Mouse (Mus musculus): ENCODE measurements around the gene Arl4d.
A peak's percentile ranks its signal among the peaks of the same experiment; 100 is the strongest.
"Not testable (repeated sequence)": the region's sequence is repeated elsewhere in the genome, so short reads cannot be mapped to it uniquely, and the experiment has no call there.

Gene Arl4d

DNA sequence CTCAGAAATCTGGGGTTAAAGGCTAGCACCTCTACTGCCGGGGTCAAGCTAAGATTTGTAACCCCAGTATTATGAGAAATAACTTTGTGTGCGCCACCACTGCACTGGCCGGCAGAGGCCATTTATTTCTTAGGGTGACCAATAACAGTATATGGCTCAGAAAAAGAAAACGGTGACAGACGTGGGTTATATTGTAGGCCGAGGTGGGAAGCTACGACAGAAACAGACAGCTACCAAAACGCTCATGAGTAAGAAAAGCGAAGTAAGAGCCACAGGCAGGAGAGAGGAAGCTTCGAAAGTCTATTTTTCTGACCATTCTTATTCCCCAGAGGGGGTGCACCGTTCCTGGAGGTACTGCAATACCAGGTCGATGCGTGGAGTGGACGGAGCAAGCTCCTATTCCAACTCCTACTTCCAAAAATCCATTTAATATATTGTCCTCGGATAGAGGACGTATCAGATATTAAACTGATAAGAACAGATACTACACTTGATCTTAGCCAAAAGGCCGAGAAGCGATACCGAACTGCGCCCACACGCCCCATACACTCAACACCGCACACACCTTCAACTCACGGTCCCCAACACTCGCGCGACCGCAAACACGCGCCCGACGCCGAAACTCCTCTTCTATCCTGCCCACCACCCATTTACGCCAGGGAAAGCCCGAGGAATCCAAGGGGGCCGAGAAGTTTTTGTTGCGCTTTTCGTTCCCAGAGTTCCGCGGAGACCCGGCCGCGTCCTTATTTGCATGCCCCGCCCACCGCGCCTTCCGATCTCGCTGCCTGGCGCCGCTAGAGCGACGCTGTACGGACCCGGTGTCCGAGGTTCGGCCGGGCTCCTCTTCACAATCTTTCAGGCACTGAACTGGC is 19.7 kb upstream of the Arl4d start:
- peak; percentile 88 for DNase-seq (ENCODE audit: extremely low read depth, insufficient read length, low spot score)

DNA sequence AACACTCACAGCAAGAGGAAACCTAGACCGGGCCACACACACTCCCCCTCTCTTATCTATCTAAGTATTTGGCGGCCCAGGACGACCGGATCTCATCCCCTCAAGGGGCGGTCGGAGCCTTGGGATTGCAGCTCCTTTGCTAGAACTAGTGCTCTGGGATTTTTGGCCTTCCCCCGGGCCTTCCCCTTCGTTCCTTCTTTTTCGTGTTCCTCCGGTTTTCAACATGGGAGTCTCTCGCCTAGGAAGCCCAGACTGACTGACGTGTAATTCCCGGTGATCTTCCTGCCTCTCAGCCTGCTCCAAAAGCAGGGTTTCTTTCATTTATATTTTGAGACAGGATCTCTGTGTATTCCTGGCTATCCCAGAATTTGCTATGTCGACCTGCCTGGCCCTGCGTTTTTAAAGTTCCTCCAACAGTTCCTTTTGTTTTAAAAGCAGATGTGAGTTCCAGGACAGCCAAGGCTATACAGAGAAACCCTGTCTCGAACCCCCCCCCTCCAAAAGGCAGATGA is 19.0 kb upstream of the Arl4d start:
- DNase-seq (ENCODE audit: extremely low read depth, insufficient read length, low spot score): not testable (repeated sequence)

DNA sequence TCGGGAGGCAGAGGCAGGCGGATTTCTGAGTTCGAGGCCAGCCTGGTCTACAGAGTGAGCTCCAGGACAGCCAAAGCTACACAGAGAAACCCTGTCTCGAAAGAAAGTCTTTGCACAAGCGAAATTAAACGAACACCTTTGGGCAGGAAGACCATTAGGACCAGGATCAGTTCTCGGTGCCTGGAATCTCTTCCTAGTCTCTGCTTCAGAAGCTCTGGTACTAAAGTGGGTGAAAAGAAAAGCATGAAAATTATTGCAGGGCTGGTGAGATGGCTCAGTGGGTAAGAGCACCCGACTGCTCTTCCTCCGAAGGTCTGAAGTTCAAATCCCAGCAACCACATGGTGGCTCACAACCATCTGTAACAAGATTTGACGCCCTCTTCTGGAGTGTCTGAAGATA is 18.2 kb upstream of the Arl4d start:
- DNase-seq (ENCODE audit: extremely low read depth, insufficient read length, low spot score): not testable (repeated sequence)

DNA sequence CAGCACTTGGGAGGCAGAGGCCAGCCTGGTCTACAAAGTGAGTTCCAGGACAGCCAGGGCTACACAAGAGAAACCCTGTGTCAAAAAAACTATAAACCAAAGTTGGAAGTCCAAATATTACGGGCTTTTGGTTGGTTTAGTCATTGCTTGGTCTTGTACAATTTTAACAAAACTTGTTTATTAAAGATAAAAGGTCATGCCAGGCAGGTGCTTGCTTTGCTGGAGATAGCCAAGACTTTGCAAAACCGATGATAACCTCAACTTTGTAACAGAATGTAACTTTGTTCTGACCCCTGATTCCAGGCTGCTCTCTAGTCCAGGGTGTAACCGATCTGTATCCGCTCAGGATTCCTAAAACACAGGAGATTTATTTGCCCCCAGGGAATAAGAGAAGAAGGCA is 9.0 kb upstream of the Arl4d start:
- DNase-seq (ENCODE audit: extremely low read depth, insufficient read length, low spot score): no peak

DNA sequence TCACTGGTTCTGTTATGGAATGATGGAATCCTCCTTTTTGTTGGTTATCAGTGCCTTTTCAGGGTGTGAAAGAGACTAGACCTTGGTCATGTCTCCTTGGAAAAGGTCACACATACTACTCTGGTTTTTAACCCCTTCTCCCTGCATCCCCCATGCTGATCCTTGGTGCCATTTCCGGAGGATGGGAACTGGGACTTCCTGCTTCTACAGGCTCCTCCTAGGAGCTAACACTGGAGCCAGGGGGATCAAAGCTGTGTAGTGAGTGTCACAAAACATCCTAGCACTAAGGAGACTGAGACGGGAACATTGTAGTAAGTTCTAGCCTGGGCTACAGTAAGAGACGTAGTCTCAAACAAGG is 7.8 kb upstream of the Arl4d start:
- DNase-seq (ENCODE audit: extremely low read depth, insufficient read length, low spot score): no peak

DNA sequence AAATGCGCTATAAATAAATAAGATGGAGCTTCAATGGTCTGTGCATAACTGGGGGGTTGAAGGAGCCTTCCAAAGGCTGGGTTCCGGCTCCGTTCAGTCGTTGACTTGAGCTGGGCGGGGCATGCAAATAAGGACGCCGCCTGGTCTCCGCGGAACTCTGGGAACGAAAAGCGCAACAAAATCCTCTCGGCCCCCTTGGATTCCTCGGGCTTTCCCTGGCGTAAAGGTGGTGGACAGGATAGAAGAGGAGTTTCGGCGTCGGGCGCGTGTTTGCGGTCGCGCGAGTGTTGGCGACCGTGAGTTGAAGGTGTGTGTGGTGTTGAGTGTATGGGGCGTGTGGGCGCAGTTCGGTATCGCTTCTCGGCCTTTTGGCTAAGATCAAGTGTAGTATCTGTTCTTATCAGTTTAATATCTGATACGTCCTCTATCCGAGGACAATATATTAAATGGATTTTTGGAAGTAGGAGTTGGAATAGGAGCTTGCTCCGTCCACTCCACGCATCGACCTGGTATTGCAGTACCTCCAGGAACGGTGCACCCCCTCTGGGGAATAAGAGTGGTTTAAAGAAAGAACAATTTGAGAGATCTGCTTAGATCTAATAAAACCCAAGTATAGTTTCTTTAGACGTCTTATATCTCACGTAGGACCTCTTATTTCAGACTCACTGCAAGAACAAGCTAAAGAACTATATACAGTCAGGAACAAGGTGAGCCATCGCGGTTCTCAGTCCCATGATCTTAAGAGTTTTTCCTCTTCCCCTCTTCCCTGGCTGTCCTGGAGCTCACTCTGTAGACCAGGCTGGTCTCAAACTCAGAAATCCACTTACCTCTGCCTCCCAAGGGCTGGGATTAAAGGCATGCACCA is 7.2 kb upstream of the Arl4d start:
- peak; percentile 89 for DNase-seq (ENCODE audit: extremely low read depth, insufficient read length, low spot score)

DNA sequence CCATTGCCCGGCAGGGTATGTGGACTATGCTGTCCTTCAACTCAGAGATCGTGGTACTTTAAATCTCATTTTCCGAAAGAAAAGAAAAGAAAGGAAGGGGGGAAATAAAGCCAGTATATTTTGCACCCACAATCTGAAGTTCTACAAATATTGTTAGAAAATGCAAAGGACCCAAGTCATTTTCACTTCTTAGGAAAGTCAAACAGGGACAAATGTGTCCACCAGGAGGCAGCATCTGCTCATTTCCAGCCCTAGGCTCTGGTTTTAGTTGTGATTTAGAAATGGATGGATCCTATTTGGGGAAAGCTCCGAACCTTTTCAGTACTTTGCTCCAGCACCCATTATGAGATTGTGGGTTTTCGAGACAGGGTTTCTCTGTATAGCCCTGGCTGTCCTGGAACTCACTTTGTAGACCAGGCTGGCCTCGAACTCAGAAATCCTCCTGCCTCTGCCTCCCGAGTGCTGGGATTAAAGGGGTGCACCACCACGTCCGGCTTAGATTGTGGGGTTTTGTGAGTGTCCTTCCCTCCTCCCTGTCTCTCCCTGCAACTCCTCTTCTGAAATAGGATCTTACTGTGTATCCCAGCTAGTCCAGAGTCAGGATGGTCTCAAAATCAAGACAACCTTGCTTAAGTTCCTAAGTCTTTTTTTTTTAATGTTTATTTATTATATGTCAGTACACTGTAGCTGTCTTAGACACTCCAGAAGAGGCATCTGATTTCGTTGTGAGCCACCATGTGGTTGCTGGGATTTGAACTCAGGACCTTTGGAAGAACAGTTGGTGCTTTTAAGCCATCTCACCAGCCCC is 6.4 kb upstream of the Arl4d start:
- peak; percentile 78 for DNase-seq (ENCODE audit: extremely low read depth, insufficient read length, low spot score)

DNA sequence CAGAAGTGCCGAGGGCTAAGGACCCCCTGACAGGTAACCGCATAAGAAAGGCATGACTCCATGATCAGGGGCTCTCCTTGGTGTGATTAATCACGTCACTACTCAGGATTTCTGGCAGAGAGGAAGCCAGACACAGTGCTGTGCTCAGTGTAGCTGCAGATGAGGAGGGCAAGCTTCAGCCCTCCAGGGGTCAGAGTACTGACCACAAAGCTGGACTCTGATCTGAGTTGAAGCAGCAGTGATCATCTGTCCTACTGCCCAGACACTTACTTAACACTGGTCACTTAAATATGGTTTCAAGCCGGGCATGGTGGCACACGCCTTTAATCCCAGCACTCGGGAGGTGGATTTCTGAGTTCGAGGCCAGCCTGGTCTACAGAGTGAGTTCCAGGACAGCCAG is 4.2 kb upstream of the Arl4d start:
- no peak for DNase-seq (ENCODE audit: extremely low read depth, insufficient read length, low spot score)

DNA sequence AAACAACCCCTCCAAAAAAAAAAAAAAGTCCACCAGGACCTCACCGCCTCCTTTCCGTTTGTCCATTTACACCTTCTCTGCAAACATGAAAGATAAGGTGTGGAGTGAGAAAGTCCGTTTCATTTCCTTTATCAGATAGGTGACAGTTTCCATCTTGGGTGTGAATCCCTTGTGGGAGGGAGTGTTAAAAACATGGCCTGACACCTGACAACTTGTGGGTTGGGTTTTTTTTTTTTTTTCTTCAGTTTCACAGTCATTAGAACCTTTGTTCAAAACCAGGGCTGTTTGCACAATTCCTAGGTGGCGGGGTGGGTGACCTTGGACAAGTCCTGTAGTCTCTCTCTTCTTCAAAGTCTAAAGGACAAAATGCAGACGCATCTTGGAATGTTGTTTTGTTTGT is 3.6 kb upstream of the Arl4d start:
- no peak for DNase-seq (ENCODE audit: extremely low read depth, insufficient read length, low spot score)

DNA sequence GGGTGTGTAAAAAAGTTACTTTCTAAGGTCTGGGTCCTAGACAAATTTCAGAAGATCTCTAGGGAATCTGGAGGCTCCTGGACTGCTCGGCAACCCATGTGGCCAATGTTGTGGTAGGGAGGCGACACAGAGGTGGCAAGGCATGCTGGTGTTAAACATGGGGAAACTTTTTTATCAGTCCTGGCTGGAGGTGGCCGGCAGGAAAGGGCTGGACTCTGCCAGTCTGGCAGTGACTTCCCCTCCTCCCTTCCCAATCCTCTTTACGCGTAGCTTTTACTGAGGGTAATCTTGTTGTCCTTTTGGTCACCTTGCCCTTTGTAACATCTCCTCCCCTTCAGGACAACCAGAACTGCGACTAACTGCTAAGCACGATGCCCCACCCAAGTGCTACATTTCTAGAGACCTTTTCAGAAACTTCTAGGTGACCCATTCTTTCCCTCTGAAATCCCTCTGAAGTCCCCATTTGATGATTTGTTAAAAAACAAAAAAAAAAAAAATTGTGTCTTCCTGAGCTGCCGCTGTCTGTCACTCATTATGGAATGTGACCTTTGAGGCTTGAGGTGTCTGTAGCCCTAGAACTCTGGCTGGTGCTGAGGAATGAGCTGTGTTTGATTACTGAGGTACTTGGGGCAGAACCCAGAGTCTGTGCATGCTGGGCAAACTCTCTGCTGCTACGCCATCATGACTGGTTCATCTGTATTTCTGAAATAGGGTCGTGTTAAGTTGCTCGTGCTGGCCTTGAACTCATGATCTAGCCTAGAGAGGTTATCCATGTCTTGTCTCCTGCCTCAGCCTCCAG is 1.9 kb upstream of the Arl4d start:
- no peak for DNase-seq (ENCODE audit: extremely low read depth, insufficient read length, low spot score)

DNA sequence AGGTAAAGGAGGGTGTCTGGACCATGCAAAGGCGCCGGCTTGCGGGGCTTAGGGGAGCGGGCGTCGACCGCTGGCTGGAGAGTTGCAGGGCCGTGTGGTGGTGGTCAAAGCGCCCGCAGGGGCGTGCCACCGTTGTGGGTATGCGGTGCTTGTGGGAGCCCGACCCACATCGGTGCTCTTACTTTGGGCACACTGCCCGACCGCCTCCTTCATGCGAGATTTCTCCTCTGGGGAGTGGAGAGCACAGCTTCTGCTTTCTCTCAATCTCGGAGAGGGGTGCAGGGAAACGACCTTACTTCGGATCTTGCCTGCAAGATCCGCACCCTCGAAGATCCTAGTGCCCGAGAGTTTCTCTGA is 273 bp downstream of the Arl4d start:
- no peak for DNase-seq (ENCODE audit: extremely low read depth, insufficient read length, low spot score)

DNA sequence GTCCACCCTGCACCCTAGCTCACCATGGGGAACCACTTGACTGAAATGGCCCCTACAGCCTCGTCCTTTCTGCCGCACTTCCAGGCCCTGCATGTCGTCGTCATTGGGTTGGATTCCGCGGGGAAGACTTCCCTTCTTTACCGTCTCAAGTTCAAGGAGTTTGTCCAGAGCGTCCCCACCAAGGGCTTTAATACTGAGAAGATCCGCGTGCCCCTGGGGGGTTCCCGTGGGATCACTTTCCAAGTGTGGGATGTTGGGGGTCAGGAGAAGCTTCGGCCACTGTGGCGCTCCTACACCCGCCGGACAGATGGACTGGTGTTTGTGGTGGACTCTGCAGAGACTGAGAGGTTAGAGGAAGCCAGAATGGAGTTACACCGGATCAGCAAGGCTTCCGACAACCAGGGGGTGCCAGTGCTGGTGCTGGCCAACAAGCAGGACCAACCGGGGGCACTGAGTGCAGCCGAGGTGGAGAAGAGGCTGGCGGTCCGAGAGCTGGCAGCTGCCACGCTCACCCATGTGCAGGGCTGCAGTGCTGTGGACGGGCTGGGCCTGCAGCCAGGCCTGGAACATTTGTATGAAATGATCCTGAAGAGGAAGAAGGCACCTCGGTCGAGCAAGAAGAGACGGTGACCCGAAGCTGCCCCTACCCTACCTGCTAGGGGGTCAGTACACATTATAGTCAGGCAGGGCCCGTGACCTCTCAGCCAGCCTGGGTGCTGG is 1.4 kb downstream of the Arl4d start:
- DNase-seq (ENCODE audit: extremely low read depth, insufficient read length, low spot score): peak; percentile 73

DNA sequence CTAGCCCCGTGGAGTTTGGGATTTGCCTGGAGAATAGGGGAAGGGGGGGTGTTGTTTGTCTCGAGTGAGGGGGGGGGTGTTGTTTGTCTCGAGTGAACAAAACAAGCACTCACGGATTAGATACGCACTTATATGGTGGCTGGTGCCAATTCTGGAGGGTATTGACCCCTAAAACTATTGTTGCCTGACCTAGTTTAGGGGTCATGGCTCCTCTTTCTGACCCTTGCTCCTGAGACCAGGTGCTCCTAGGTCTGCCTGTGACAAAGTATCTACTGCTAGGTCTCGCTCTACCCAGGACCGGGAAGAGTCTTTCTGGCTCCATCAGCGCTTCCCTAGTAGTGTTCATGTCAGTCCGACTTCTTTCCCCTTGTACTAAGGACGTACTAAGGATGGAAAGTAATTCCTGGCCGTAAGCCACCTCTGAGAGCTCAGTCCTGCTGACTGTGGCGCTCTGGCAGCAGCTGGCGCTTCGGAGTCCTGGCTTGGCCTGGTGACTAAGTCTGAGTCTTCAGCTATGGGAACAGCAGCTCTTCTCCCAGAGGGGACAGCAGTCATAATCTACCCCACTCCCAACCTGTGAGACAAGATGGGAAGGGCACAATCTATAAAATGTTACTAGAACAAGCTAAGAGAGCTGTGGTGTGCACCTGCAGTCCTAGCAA is 2.7 kb downstream of the Arl4d start:
- DNase-seq (ENCODE audit: extremely low read depth, insufficient read length, low spot score): peak; percentile 77

DNA sequence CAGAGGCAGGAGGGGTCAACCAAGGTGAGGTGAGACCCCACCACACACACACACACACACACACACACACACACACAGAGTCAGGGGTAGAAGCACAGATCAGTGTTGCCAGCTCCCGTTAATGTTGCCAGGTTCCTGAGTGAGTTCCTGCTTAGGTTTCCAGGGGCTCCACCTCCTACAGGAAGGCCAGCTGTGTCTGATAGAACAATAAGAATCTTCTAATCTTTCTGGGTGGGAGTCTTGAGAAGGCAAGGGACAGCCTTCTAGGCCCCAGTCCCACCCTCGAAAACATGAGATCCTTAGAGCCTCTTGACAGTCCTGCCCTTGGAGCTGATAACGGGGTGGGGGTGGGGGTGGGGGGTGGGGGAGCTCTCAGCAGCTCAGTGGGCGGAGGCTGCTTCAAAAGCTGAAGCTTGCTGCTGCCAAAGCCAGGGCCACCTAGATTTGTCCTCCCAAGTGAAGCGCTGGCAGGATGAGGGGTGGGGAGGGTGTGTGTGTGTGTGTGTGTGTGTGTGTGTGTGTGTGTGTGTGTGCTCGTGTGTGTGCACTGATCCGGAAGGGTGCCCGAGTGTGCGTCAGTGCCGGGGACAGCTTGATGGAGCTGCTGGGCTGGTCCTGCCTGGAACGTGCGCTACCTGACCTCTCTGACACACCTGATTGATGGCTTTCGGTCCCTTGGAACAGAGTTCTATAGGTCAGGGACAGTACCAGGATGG is 3.4 kb downstream of the Arl4d start:
- DNase-seq (ENCODE audit: extremely low read depth, insufficient read length, low spot score): peak; percentile 35

DNA sequence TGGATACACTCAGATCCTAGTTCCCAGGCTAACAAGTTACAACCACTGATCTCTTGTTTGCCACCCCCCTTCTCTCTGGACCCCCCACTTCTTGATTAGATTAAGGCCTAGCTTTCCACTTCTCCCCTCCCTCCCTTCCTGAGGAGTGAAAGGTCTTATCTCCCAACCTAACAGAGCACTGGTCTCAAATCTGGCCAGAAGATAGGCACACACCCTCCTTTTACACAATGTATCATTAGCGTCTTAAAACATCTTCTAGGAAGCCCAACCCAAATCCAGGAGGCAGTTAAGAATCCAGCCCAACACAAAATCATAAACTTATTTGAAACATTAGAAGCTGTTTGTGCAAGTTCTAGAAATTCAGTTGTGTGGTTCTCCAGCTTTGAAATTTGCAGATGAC is 5.0 kb downstream of the Arl4d start:
- DNase-seq (ENCODE audit: extremely low read depth, insufficient read length, low spot score): no peak

DNA sequence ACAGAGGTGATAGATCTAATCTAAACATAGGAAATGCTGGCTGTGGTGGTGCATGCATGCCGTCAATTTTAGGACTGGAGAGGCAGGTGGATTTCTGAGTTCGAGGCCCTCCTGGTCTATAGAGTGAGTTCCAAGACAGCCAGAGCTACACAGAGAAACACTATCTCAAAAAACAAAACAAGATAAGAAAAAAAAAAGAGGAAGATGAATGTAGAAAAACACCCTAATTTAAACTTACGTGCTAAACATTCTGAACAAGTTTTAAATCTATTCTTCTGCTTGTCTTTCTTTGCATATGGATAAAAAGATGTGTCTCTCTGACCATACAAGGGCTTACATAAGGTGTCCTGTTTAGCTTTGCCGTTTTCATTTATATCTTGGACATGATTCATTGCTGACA is 5.9 kb downstream of the Arl4d start:
- no peak for DNase-seq (ENCODE audit: extremely low read depth, insufficient read length, low spot score)

DNA sequence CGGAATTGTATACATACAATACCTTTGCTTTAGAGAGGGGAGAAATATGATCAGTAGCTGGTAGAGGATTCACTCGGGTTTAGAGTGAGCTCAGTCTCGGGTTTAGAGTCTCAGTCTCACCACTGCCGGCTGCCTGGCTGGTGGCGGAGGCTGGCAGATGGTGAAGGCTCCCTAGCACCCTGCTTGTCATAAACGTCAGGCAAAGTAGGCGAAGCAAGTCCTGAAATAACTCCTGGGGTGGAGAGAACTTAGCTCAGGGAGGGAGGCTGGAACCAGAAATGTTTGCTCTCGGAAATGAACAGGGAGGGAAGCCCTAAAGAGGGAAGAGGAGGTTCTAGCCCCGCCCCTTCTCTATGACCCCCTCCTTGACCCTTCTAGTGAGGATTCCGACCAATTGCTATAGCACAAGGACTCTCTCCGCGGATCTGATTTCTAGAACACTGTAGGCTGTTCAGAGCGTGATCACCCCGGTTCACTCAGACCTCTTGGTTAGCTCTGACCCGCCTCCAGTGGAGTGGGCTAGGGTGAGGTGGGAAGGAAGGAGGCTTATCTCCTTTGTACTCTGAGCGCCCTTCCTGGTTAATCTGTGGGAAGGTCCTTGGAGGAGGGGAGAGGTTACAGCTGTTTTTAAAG is 7.8 kb downstream of the Arl4d start:
- no peak for DNase-seq (ENCODE audit: extremely low read depth, insufficient read length, low spot score)

DNA sequence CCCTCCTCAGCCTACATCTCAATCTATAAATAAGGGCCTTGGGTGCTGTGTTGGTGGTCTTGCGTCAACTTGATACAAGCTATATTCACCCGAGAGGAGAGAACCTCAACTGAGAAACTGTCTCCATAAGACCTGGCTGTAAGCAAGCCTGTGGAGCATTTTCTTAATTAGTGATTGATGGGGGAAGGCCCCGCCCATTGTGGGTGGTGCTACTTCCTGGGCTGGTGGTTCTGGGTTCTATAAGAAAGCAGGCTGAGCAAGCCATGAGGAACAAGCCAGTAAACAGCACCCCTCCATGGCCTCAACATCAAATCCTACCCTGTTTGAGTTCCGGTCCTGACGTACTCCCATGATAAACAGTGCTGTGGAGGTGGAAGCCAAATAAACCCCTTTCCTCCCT is 8.8 kb downstream of the Arl4d start:
- DNase-seq (ENCODE audit: extremely low read depth, insufficient read length, low spot score): no peak

All from 3134 (cell line).